Mouse (Mus musculus) bone marrow macrophage, adult 2 months (primary cell): ENCODE data around the gene Nudt2.

Source experiments
- CTCF ChIP-seq: IDR thresholded peaks from 2 replicates; pipeline ENCODE4 v1.5.1; 2012; ENCODE audit warnings: low read depth, mild to moderate bottlenecking, low read length, moderate library complexity
- POLR2A ChIP-seq: IDR thresholded peaks from 2 replicates; pipeline ENCODE4 v1.6.1; 2012; ENCODE audit warnings: mild to moderate bottlenecking, low read depth, low read length, borderline replicate concordance

DNA sequence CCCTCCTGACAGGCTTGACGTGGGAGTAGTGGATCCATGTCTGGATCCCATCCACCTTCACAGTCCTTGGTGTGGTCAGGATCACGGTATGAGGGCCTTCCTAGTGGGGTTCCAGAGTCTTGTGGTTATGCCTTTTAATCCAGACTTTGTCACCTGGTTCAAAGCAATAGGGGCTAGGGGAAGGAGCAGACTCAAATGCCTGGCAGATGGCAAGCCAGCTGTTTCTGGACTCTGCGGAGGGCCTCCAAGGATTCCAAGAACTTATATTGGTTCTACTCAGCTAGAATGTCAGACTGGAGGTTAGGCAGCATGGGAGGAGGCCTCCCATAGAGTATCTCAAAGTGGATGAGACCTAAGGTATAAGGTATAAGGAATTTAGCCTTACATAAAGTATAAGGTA lies 17.4 kb upstream of the Nudt2 start:
- TF ChIP-seq POLR2A (no peak), CTCF (no peak)
